Mouse (Mus musculus): Measurements from ENCODE around the gene Ctsll3.

Gene Ctsll3

GRCm38 (mm10) chr13:60802749-60803148 is at the start of gene Ctsll3:
Ctsll3 (minus strand) TSS chr13:60802849.
- in situ Hi-C loops (cut with MboI), result no loop called here

GRCm38 (mm10) chr13:60848241-60849120 is 45.8 kb upstream of the Ctsll3 start:
- in situ Hi-C loops (cut with MboI), result no loop called here

- in situ Hi-C loops (cut with MboI), result no loop called here
Observed at GRCm38 (mm10) chr13:60843153-60843552, 40.5 kb upstream of the Ctsll3 start.

- in situ Hi-C loops (cut with MboI), result no loop called here
Observed at GRCm38 (mm10) chr13:60842703-60843102, 40.1 kb upstream of the Ctsll3 start.

- in situ Hi-C loops (cut with MboI), result no loop called here
Observed at GRCm38 (mm10) chr13:60839353-60839902, 36.8 kb upstream of the Ctsll3 start.

GRCm38 (mm10) chr13:60826052-60826451 is 23.4 kb upstream of the Ctsll3 start:
- in situ Hi-C loops (cut with MboI), result no loop called here

GRCm38 (mm10) chr13:60820486-60821175 is 18.0 kb upstream of the Ctsll3 start:
- in situ Hi-C loops (cut with MboI), result no loop called here

GRCm38 (mm10) chr13:60819469-60819868 is 16.8 kb upstream of the Ctsll3 start:
- in situ Hi-C loops (cut with MboI), result no loop called here

GRCm38 (mm10) chr13:60813722-60814121 is 11.1 kb upstream of the Ctsll3 start:
- in situ Hi-C loops (cut with MboI), result no loop called here

GRCm38 (mm10) chr13:60812768-60813167 is 10.1 kb upstream of the Ctsll3 start:
- in situ Hi-C loops (cut with MboI), result no loop called here

GRCm38 (mm10) chr13:60809690-60810089 is 7.0 kb upstream of the Ctsll3 start:
- in situ Hi-C loops (cut with MboI), result no loop called here

- in situ Hi-C loops (cut with MboI), result no loop called here
Observed at GRCm38 (mm10) chr13:60789466-60789865, 13.2 kb downstream of the Ctsll3 start.

GRCm38 (mm10) chr13:60786264-60786663 is 16.4 kb downstream of the Ctsll3 start, which contains the start of gene BC051665:
BC051665 (minus strand) TSS chr13:60786364.
- in situ Hi-C loops (cut with MboI), result no loop called here

GRCm38 (mm10) chr13:60783301-60783700 is 19.3 kb downstream of the Ctsll3 start:
- in situ Hi-C loops (cut with MboI), result no loop called here

- in situ Hi-C loops (cut with MboI), result no loop called here
Observed at GRCm38 (mm10) chr13:60780534-60780933, 22.1 kb downstream of the Ctsll3 start.

- in situ Hi-C loops (cut with MboI), result no loop called here
Observed at GRCm38 (mm10) chr13:60761161-60761560, 41.5 kb downstream of the Ctsll3 start.

GRCm38 (mm10) chr13:60760392-60760791 is 42.3 kb downstream of the Ctsll3 start:
- in situ Hi-C loops (cut with MboI), result no loop called here

- in situ Hi-C loops (cut with MboI), result no loop called here
Observed at GRCm38 (mm10) chr13:60759136-60759535, 43.5 kb downstream of the Ctsll3 start.

GRCm38 (mm10) chr13:60757292-60757691 is 45.4 kb downstream of the Ctsll3 start:
- in situ Hi-C loops (cut with MboI), result no loop called here

GRCm38 (mm10) chr13:60755251-60755650 is 47.4 kb downstream of the Ctsll3 start:
- in situ Hi-C loops (cut with MboI), result no loop called here

- in situ Hi-C loops (cut with MboI), result no loop called here
Observed at GRCm38 (mm10) chr13:60753216-60753615, 49.4 kb downstream of the Ctsll3 start.

- in situ Hi-C loops (cut with MboI), result no loop called here
Observed at GRCm38 (mm10) chr13:60750930-60751329, 51.7 kb downstream of the Ctsll3 start.

GRCm38 (mm10) chr13:60748556-60748955 is 54.1 kb downstream of the Ctsll3 start:
- in situ Hi-C loops (cut with MboI), result loop anchor here (25.0 kb wide), 1 partner anchor 886 kb away; no protein-coding TSS in a partner anchor

All from mature B cell (primary cell).